Mouse (Mus musculus) liver, embryonic 14.5 days (tissue): ENCODE measurements around the gene Flot1. TPM values are rescaled to one million over a fixed set of nuclear protein-coding genes. Genes with fewer than 3 reads are reported as not detected.
A peak's percentile ranks its signal among the peaks of the same experiment; 100 is the strongest.
"Not testable (repeated sequence)": the region's sequence is repeated elsewhere in the genome, so short reads cannot be mapped to it uniquely, and the experiment has no call there.

Experiments
- ATAC-seq: fragments of 200-750 bp; cut with Nextera tagmentation; 2 replicates; pipeline ENCODE4 v1.8.0; 2017; ENCODE audit warnings: moderate number of reproducible peaks, mild to moderate bottlenecking, moderate library complexity; ENCODE audit not compliant: insufficient read depth
- DNase-seq, 3 experiments: peaks; one replicate each; pipeline ENCODE4 v3.0.0-alpha.2; 2012 to 2013; ENCODE audit warnings: low read depth in 3 of 3, low spot score in 3 of 3
- H3K27ac ChIP-seq: fragments of 300-500 bp; sonication (generic); 2 replicates; pipeline ENCODE4 v1.5.1; 2014; ENCODE audit warnings: moderate library complexity, mild to moderate bottlenecking, control low read depth, inconsistent platforms
- H3K27me3 ChIP-seq: fragments of 300-500 bp; sonication (generic); 2 replicates; pipeline ENCODE4 v1.6.1; 2014; ENCODE audit warnings: mild to moderate bottlenecking, low read length, moderate library complexity; ENCODE audit not compliant: control insufficient read depth, insufficient read depth
- H3K36me3 ChIP-seq: fragments of 300-500 bp; sonication (generic); replicated peaks from 2 replicates; pipeline ENCODE4 v1.6.1; 2014; ENCODE audit warnings: low read depth; ENCODE audit not compliant: control insufficient read depth, insufficient read depth
- H3K4me1 ChIP-seq, 2 experiments: fragments of 200-500 bp in 1 of 2; fragments of 300-500 bp in 1 of 2; sonication (generic) in 1 of 2; replicated peaks; 2 replicates each; pipeline ENCODE4 v1.6.1; 2012 to 2014; ENCODE audit warnings: antibody characterized with exemption in 1 of 2, inconsistent platforms in 1 of 2, low read length in 1 of 2; ENCODE audit not compliant: control insufficient read depth in 2 of 2, insufficient read depth in 2 of 2
- H3K4me2 ChIP-seq: fragments of 300-500 bp; sonication (generic); 2 replicates; pipeline ENCODE4 v1.6.1; 2014; ENCODE audit warnings: low read depth, mild to moderate bottlenecking, control low read depth, moderate library complexity
- H3K4me3 ChIP-seq, 2 experiments: fragments of 200-500 bp in 1 of 2; fragments of 300-500 bp in 1 of 2; sonication (generic) in 1 of 2; 2 replicates each; pipeline ENCODE4 v1.5.1; 2012 to 2014; ENCODE audit warnings: low read depth in 2 of 2, low read length in 2 of 2, mild to moderate bottlenecking in 2 of 2, control low read depth in 1 of 2, inconsistent platforms in 1 of 2, moderate library complexity in 1 of 2; ENCODE audit not compliant: insufficient read depth in 1 of 2
- H3K9ac ChIP-seq: fragments of 300-500 bp; sonication (generic); replicated peaks from 2 replicates; pipeline ENCODE4 v1.6.1; 2014; ENCODE audit warnings: mild to moderate bottlenecking, control low read depth, moderate library complexity
- H3K9me3 ChIP-seq: fragments of 300-500 bp; sonication (generic); 2 replicates; pipeline ENCODE4 v1.6.1; 2016; ENCODE audit warnings: low read length, mixed read lengths; ENCODE audit not compliant: control insufficient read depth
- CTCF ChIP-seq: IDR thresholded peaks from 2 replicates; pipeline ENCODE4 v1.5.1; 2016; ENCODE audit warnings: antibody characterized with exemption, low read depth, control low read depth
- EP300 ChIP-seq: IDR thresholded peaks from 2 replicates; pipeline ENCODE4 v1.6.1; 2016; ENCODE audit warnings: antibody characterized with exemption, low read depth
- WGBS: fragments of 180-500 bp; shearing (Covaris S2); extraction: QIAGEN DNeasy Blood & Tissue Kit; methylation state at CpG from one replicate; pipeline ENCODE4 v1.1.7; 2014; ENCODE audit not compliant: insufficient replicate concordance; 5-methylcytosine and 5-hydroxymethylcytosine counted together
- polyA plus RNA-seq, 2 experiments: library from polyadenylated mRNA; depleted of rRNA in 1 of 2; stranded (reverse) in 1 of 2; unstranded in 1 of 2; fragments of >200 nt; fragmentation: Nextera tagmentation in 1 of 2; extraction: Ambion mirVana in 1 of 2; gene quantifications; 2 replicates each; pipeline versions ENCODE4 v1.2.1 to v1.2.3; 2012 to 2014

Flot1 gene
- polyA plus RNA-seq, 2 experiments, result 27.8 to 34.7 TPM

DNA sequence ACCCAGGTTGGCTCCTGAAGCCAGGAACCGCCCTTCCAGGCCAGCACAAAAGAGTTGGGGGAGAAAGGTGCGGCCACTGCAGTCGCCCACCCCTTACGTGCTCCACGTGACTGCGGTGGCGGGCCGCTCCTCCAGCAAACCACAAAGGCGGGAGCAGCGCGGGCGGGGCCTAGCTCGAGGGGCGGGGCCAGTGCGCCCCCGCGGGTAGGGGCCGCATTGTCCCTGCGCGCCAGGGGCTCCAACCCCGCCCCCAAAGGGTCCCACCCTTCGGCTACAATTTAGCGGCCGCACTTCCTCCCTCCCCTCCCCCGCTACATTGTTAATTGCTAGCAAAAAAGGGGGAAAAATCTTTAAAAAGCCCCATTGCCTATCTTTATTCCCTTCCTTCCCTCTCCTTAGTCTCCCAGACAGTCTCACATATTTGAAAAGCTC lies 14.0 kb downstream of the Flot1 start:
- Histone ChIP-seq H3K27me3 (no peaks in the 10 kb centered on the region), H3K4me3 (peak overlapping the region; percentile 96 to 98), H3K36me3 (peaks cover 48% of the 10 kb centered on the region), H3K9me3 (no peaks in the 10 kb centered on the region), H3K27ac (peak overlapping the region; percentile 96), H3K4me2 (peak overlapping the region; percentile 96), H3K9ac (peak overlapping the region; percentile 100), H3K4me1 (peaks cover 35 to 40% of the 10 kb centered on the region in 2 experiments)
- DNase-seq, result peak; percentile 73 to 76 (median 75)
- WGBS, result 2% methylated on average over 23 of the region's 25 CpGs
- no peak for TF ChIP-seq EP300
- no peak for TF ChIP-seq CTCF
- peak; percentile 17 for ATAC-seq

DNA sequence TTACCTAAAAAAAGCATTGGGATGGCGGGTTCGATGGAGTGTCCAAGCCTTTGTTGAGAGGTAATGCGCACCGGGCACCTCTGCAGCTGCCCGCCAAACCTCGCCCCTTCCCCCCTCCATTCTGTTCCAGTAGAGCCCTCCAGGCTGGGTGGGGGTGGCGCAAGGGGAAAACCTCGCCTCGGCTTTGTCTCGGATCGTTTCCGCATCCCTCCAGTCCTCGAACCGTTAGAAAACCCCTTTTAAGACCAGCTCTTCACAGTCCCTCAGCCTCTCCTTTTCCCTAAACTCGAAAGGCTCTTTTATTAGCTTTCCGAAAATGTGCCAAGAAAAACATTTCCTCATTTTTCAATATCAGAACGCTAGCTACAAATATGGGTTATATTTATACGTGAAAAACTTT lies 14.5 kb downstream of the Flot1 start:
- Histone ChIP-seq H3K27me3 (no peaks in the 10 kb centered on the region), H3K36me3 (peaks cover 44% of the 10 kb centered on the region), H3K4me3 (peak overlapping the region; percentile 96 to 98), H3K27ac (peak overlapping the region; percentile 96), H3K9ac (peak overlapping the region; percentile 100), H3K4me1 (peaks cover 40% of the 10 kb centered on the region in 2 experiments), H3K4me2 (peak overlapping the region; percentile 96), H3K9me3 (no peaks in the 10 kb centered on the region)
- TF ChIP-seq CTCF, result no peak
- TF ChIP-seq EP300, result no peak
- DNase-seq (peak in 1 of 3 experiments; percentile 34), ATAC-seq (no peak)
- WGBS, result 0% methylated on average over 18 of the region's 18 CpGs

DNA sequence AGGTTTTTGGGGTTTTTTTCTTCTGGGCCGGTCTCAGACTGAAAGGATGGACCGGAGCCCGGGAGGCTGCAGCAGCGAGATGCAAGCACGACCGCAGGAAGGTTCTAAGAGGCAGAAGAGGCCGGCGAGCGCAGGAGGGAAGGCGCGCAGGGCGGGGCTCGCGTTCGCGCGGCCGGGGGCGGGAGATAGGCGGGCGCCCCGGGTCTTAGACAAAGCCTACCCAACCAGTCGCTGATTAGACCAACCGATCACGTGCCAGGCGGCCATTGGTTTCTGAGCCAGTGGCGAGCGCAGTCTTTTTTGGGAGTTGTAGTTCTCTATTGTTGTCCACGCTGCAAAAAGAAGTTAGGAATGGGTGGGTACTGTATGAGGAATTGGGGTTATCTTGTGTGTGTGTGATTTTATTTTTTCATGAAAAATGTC lies 15.1 kb downstream of the Flot1 start, which contains the start of gene Tubb5:
TSS of gene Tubb5 (minus strand) at position 185 of the 423 bp plus-strand sequence.
- under 1% methylated on average over 29 of the region's 29 CpGs for WGBS
- DNase-seq, result peak; percentile 94 to 96 (median 95)
- no peaks in the 10 kb centered on the region for H3K27me3 ChIP-seq
- peak within 1 kb of the TSS; percentile 100 for H3K9ac ChIP-seq
- no peak for TF ChIP-seq CTCF
- peak; percentile 38 for TF ChIP-seq EP300
- peak within 1 kb of the TSS; percentile 96 for H3K27ac ChIP-seq
- H3K9me3 ChIP-seq, result no peaks in the 10 kb centered on the region
- H3K36me3 ChIP-seq, result peaks cover 37% of the 10 kb centered on the region
- peak within 1 kb of the TSS; percentile 96 for H3K4me2 ChIP-seq
- peak within 1 kb of the TSS; percentile 96 to 98 for H3K4me3 ChIP-seq
- H3K4me1 ChIP-seq, result peaks cover 44 to 46% of the 10 kb centered on the region in 2 experiments
- peak; percentile 60 for ATAC-seq

DNA sequence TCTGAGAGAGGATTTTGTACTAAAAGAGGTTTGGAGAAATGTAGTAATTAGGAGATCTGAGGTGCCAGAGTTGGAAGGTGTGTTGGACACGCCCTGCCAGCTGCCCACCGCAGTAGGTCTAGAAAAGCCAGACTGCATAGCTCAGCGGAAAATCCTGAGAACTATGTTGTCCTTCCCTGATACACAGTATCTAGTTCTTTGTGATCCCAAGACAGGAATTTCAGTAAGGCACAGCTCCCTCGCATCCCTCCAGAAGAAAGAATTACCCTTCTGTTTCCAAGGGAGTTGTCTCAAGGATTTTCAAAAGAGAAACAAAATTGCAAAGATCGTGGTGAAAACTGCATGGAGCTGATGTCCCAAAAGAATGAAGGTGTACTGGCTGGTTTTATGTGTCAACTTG lies 15.5 kb downstream of the Flot1 start:
- 2% methylated on average over 5 of the region's 5 CpGs for WGBS
- Histone ChIP-seq H3K4me2 (peak overlapping the region; percentile 96), H3K4me1 (peaks cover 45 to 48% of the 10 kb centered on the region in 2 experiments), H3K9me3 (no peaks in the 10 kb centered on the region), H3K27ac (peak overlapping the region; percentile 96), H3K27me3 (no peaks in the 10 kb centered on the region), H3K9ac (peak overlapping the region; percentile 100), H3K36me3 (peaks cover 33% of the 10 kb centered on the region), H3K4me3 (peak overlapping the region; percentile 64 to 98)
- ATAC-seq, result no peak
- DNase-seq, result no peak
- TF ChIP-seq EP300 (no peak; the same call in 1 of the 2 replicates), CTCF (no peak)

DNA sequence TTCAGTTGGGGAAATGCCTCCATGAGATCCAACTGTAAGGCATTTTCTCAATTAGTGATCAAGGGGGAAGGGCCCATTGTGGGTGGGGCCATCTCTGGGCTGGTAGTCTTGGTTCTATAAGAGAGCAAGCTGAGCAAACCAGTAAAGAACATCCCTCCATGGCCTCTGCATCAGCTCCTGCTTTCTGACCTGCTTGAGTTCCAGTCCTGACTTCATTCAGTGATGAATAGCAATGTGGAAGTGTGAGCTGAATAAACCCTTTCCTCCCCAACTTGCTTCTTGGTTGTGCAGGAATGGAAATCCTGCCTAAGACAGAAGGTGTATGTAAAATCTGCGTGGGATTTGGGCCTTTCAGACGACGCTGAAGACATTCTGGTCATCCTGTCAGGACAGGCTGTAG lies 16.0 kb downstream of the Flot1 start:
- DNase-seq, H3K9me3 ChIP-seq, H3K27me3 ChIP-seq, ATAC-seq: not testable (repeated sequence)
- peaks cover 29% of the 10 kb centered on the region for H3K36me3 ChIP-seq
- H3K4me3 ChIP-seq, result peak overlapping the region; percentile 64 to 98
- H3K4me1 ChIP-seq, result peaks cover 44 to 48% of the 10 kb centered on the region in 2 experiments
- 49% methylated on average over 3 of the region's 3 CpGs for WGBS
- peak overlapping the region; percentile 96 for H3K27ac ChIP-seq
- peak overlapping the region; percentile 96 for H3K4me2 ChIP-seq
- peak overlapping the region; percentile 100 for H3K9ac ChIP-seq
